ENCODE assay signal across 7 mouse cellular contexts in the genomic region with DNA sequence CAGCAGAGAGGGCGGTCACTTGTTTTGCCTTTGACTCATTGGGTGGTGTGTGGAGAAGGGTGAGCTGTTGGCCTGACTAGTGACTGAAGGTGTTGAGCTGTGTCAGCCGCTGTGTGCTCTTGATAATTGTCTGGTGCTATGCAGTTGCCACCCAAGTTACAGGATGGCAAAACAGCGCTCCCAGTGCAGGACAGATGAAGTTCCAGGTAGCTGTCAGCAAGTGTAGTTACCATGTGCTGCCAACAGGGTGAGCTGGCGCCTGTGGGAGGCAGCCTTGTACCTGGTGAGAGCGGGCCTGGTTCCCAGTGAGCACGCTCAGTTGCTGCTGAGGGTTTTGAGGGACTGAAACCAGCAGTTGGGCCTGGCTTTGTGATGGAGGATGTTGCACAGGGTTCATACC. TPM values are rescaled to one million over a fixed set of nuclear protein-coding genes. Genes with fewer than 3 reads are reported as not detected.
DNase-seq lines count a peak whose midpoint lies in the region; ATAC-seq and TF ChIP-seq lines count a peak whose summit lies in the region.

No protein-coding gene starts in this region.

- TF ChIP-seq EP300 in CH12.LX (IDR thresholded peaks at IDR 0.05; ENCODE audit: low read length) = no peak

- no peaks in the 10 kb centered on the region for H3K79me2 ChIP-seq in CH12.LX (replicated peaks; ENCODE audit: control insufficient read depth, extremely low read depth, insufficient read depth, poor library complexity, severe bottlenecking)

- H3K4me2 ChIP-seq in CH12.LX (ENCODE audit: insufficient read depth, low read depth, poor library complexity, severe bottlenecking) = no peak overlapping the region
- H3K4me2 ChIP-seq in forebrain, embryonic 16.5 days (ENCODE audit: low read length) = no peak overlapping the region

- H3K27ac ChIP-seq in CH12.LX (ENCODE audit: insufficient read depth, low read depth) = no peak overlapping the region
- no peak overlapping the region for H3K27ac ChIP-seq in cerebellum, adult 2 months (ENCODE audit: insufficient read depth, low read length)
- no peak overlapping the region for H3K27ac ChIP-seq in forebrain, embryonic 16.5 days (ENCODE audit: low read length)
- no peak overlapping the region for H3K27ac ChIP-seq in spleen, adult 2 months (ENCODE audit: insufficient read depth, low read length)

- peak; percentile 74 to 97 for TF ChIP-seq CTCF in CH12.LX (conservative IDR thresholded peaks at IDR 0.05 in 1 of 2, IDR thresholded peaks at IDR 0.05 in 1 of 2; ENCODE audit: low read depth in 2 of 2, low read length in 2 of 2)
- peak; percentile 94 for TF ChIP-seq CTCF in cerebellum, adult 2 months (IDR thresholded peaks at IDR 0.05; ENCODE audit: borderline replicate concordance, insufficient read depth, low read depth, low read length)
- peak; percentile 81; the same call in 1 of the 2 replicates for TF ChIP-seq CTCF in spleen, adult 2 months (IDR thresholded peaks at IDR 0.05; ENCODE audit: extremely low read depth, insufficient read depth, insufficient read length, insufficient replicate concordance)

- dilution Hi-C loops in CH12.LX (cut with MboI; ENCODE audit: extremely low pct_ligation_motif_present, extremely low pct_unique_long_range_greater_than_20kb, low sequenced_read_pairs) = no loop called here

- peaks cover 4% of the 10 kb centered on the region for H3K9me3 ChIP-seq in CH12.LX (replicated peaks; ENCODE audit: low read length)
- H3K9me3 ChIP-seq in forebrain, embryonic 16.5 days (ENCODE audit: control insufficient read depth, low read length) = no peaks in the 10 kb centered on the region

- peaks cover 0 to 18% of the 10 kb centered on the region in 2 experiments; a peak in 1 of 4 replicates for H3K4me1 ChIP-seq in CH12.LX (ENCODE audit: control insufficient read depth in 1 of 2, insufficient read depth in 2 of 2)
- peaks cover 26% of the 10 kb centered on the region for H3K4me1 ChIP-seq in cerebellum, adult 2 months (ENCODE audit: control insufficient read depth, insufficient read depth, low read length)
- no peaks in the 10 kb centered on the region for H3K4me1 ChIP-seq in forebrain, embryonic 16.5 days (replicated peaks; ENCODE audit: control insufficient read depth, insufficient read depth, low read length)
- no peaks in the 10 kb centered on the region for H3K4me1 ChIP-seq in spleen, adult 2 months (ENCODE audit: control insufficient read depth, insufficient read depth, insufficient read length)

- no peak overlapping the region for H3K9ac ChIP-seq in CH12.LX (ENCODE audit: insufficient read depth, low read depth)
- H3K9ac ChIP-seq in forebrain, embryonic 16.5 days (replicated peaks; ENCODE audit: low read depth, low read length) = no peak overlapping the region

- H3K4me3 ChIP-seq in CH12.LX (replicated peaks in 1 of 3; ENCODE audit: low read depth in 2 of 3, low read length in 2 of 3, poor library complexity in 1 of 3) = no peak overlapping the region
- H3K4me3 ChIP-seq in cerebellum, adult 2 months (replicated peaks; ENCODE audit: insufficient read depth, low read depth, low read length) = no peak overlapping the region
- no peak overlapping the region for H3K4me3 ChIP-seq in forebrain, embryonic 16.5 days (replicated peaks; ENCODE audit: low read length)
- H3K4me3 ChIP-seq in spleen, adult 2 months (ENCODE audit: extremely low read depth, insufficient read depth, insufficient read length) = no peak overlapping the region

- DNase-seq in A20 (ENCODE audit: low read depth, low spot score) = peak; percentile 82
- peak; percentile 81 for DNase-seq in CH12.LX (ENCODE audit: extremely low read depth)
- DNase-seq in cerebellum, adult 2 months = peak; percentile 68 to 71
- DNase-seq in kidney, adult 9 months = peak; percentile 69
- peak; percentile 66 for DNase-seq in lung, postnatal 10 days
- peak; percentile 52 to 62 for DNase-seq in spleen, adult 2 months (ENCODE audit: low read depth in 1 of 2, low spot score in 2 of 2)

- peak; percentile 72 for TF ChIP-seq RAD21 in CH12.LX (IDR thresholded peaks at IDR 0.05; ENCODE audit: low read depth, low read length)

- in situ Hi-C loops in CH12.LX (cut with MboI; ENCODE audit: low pct_ligation_motif_present, low pct_unique_long_range_greater_than_20kb, low sequenced_read_pairs) = no loop called here

- WGBS in cerebellum, adult 2 months = 41% methylated on average over 6 of the region's 6 CpGs
- 40% methylated on average over 6 of the region's 6 CpGs for WGBS in forebrain, embryonic 16.5 days
- 40% methylated on average over 6 of the region's 6 CpGs for WGBS in spleen, adult 2 months

- peaks cover 36 to 89% of the 10 kb centered on the region in 2 experiments for H3K36me3 ChIP-seq in CH12.LX (replicated peaks in 1 of 2; ENCODE audit: control insufficient read depth in 1 of 2, insufficient read depth in 1 of 2, low read length in 1 of 2)
- peaks cover 17% of the 10 kb centered on the region for H3K36me3 ChIP-seq in forebrain, embryonic 16.5 days (ENCODE audit: control insufficient read depth, insufficient read depth)
- H3K36me3 ChIP-seq in spleen, adult 2 months (ENCODE audit: control insufficient read depth, insufficient read depth, low read length) = peaks cover 27% of the 10 kb centered on the region

- ATAC-seq in forebrain, embryonic 16.5 days = peak; percentile 36; the same call in 1 of the 2 replicates

- H3K27me3 ChIP-seq in CH12.LX (replicated peaks) = no peaks in the 10 kb centered on the region
- H3K27me3 ChIP-seq in cerebellum, adult 2 months (ENCODE audit: control insufficient read depth, insufficient read depth, low read length) = no peaks in the 10 kb centered on the region
- H3K27me3 ChIP-seq in forebrain, embryonic 16.5 days (replicated peaks; ENCODE audit: control insufficient read depth, insufficient read depth, low read length) = no peaks in the 10 kb centered on the region
- H3K27me3 ChIP-seq in spleen, adult 2 months (ENCODE audit: control insufficient read depth, insufficient read depth, low read length) = no peaks in the 10 kb centered on the region

- TF ChIP-seq POLR2A in CH12.LX (IDR thresholded peaks at IDR 0.05; ENCODE audit: low read depth, low read length) = no peak
- TF ChIP-seq POLR2A in cerebellum, adult 2 months (IDR thresholded peaks at IDR 0.05; ENCODE audit: borderline replicate concordance, insufficient read depth, low read length) = no peak
- no peak for TF ChIP-seq POLR2A in spleen, adult 2 months (IDR thresholded peaks at IDR 0.05; ENCODE audit: low read depth, low read length)

TF ChIP-seq in CH12.LX, 34 proteins besides CTCF, POLR2A, EP300 and RAD21 (continues in another document):
- TF ChIP-seq ZC3H11A (IDR thresholded peaks at IDR 0.05; ENCODE audit: low read depth, low read length) = no peak
- no peak for TF ChIP-seq TBP (conservative IDR thresholded peaks at IDR 0.05; ENCODE audit: low read depth, low read length)
- no peak for TF ChIP-seq ETS1 (conservative IDR thresholded peaks at IDR 0.05; ENCODE audit: low read depth, low read length)
- TF ChIP-seq POLR2AphosphoS2 (IDR thresholded peaks at IDR 0.05; ENCODE audit: low read depth, low read length) = no peak
- TF ChIP-seq MAFK (IDR thresholded peaks at IDR 0.05; ENCODE audit: insufficient replicate concordance, low read length) = no peak
- TF ChIP-seq E2F4 (IDR thresholded peaks at IDR 0.05; ENCODE audit: insufficient replicate concordance, low read depth, low read length) = no peak
- TF ChIP-seq MAZ (IDR thresholded peaks at IDR 0.05; ENCODE audit: low read depth, low read length) = no peak
- TF ChIP-seq GABPA (IDR thresholded peaks at IDR 0.05; ENCODE audit: insufficient replicate concordance, low read depth, low read length) = no peak
- no peak for TF ChIP-seq USF2 (conservative IDR thresholded peaks at IDR 0.05; ENCODE audit: low read depth, low read length)
- no peak for TF ChIP-seq JUND (conservative IDR thresholded peaks at IDR 0.05; ENCODE audit: low read depth, low read length)
- TF ChIP-seq TCF12 (IDR thresholded peaks at IDR 0.05; ENCODE audit: low read depth, low read length) = no peak
- no peak for TF ChIP-seq MEF2A (IDR thresholded peaks at IDR 0.05; ENCODE audit: borderline replicate concordance, low read depth, low read length)
- TF ChIP-seq ZKSCAN1 (IDR thresholded peaks at IDR 0.05; ENCODE audit: borderline replicate concordance, low read depth, low read length) = no peak
- TF ChIP-seq SIN3A (IDR thresholded peaks at IDR 0.05; ENCODE audit: low read length) = no peak
- 0 out of 2 replicates have a peak, but pooled peaks have one; percentile 39 for TF ChIP-seq ELF1 (IDR thresholded peaks at IDR 0.05; ENCODE audit: low read depth, low read length)
- TF ChIP-seq JUN (IDR thresholded peaks at IDR 0.05; ENCODE audit: insufficient read depth, low read depth, low read length) = no peak
- no peak for TF ChIP-seq IRF4 (IDR thresholded peaks at IDR 0.05; ENCODE audit: low read depth, low read length)

RNA-seq across cellular contexts. Expression of gene Pttg1ip, which starts 9.3 kb away (rescaled TPM):
- total RNA-seq in CH12.LX (2012; rRNA removed) (20.7 and 21.7 TPM in 2 replicates), CH12.LX (2014; rRNA removed) (24.2 and 25.3 TPM in 2 replicates)
- 18.9 and 20.3 TPM in 2 replicates for polyA plus RNA-seq in CH12.LX (2012; ENCODE audit: insufficient read length, low read depth)
- polyA plus RNA-seq in cerebellum, adult 2 months (2012; rRNA removed) = 113 and 118 TPM in 2 replicates
- 73.3 and 80.5 TPM in 2 replicates for polyA plus RNA-seq in forebrain, embryonic 16.5 days (2015; fragmentation: Nextera tagmentation; extraction: Ambion mirVana)
- polyA plus RNA-seq in spleen, adult 2 months (2012; rRNA removed) = 63.4 and 65.3 TPM in 2 replicates

RNA-seq across cellular contexts. Expression of gene Sumo3, which starts 15.1 kb away (rescaled TPM):
- total RNA-seq in CH12.LX (2012; rRNA removed) (54.4 and 57.2 TPM in 2 replicates), CH12.LX (2014; rRNA removed) (81.2 TPM in 2 replicates)
- 87.9 and 130 TPM in 2 replicates for polyA plus RNA-seq in CH12.LX (2012; ENCODE audit: insufficient read length, low read depth)
- polyA plus RNA-seq in cerebellum, adult 2 months (2012; rRNA removed) = 301 and 310 TPM in 2 replicates
- 335 and 349 TPM in 2 replicates for polyA plus RNA-seq in forebrain, embryonic 16.5 days (2015; fragmentation: Nextera tagmentation; extraction: Ambion mirVana)
- 131 and 154 TPM in 2 replicates for polyA plus RNA-seq in spleen, adult 2 months (2012; rRNA removed)

RNA-seq across cellular contexts. Expression of gene Gm49325, which starts 15.2 kb away (rescaled TPM):
- total RNA-seq in CH12.LX (2012; rRNA removed) (0.55 TPM in 1 of 2 replicates, not detected in the other), CH12.LX (2014; rRNA removed) (1.1 TPM in 1 of 2 replicates, not detected in the other)
- 26.9 and 54.0 TPM in 2 replicates for polyA plus RNA-seq in CH12.LX (2012; ENCODE audit: insufficient read length, low read depth)
- 33.8 and 37.7 TPM in 2 replicates for polyA plus RNA-seq in cerebellum, adult 2 months (2012; rRNA removed)
- polyA plus RNA-seq in forebrain, embryonic 16.5 days (2015; fragmentation: Nextera tagmentation; extraction: Ambion mirVana) = 1.2 and 8.4 TPM in 2 replicates
- not detected in 2 replicates for polyA plus RNA-seq in spleen, adult 2 months (2012; rRNA removed)

RNA-seq across cellular contexts. Expression of gene Ube2g2, which starts 31.3 kb away (rescaled TPM):
- total RNA-seq in CH12.LX (2012; rRNA removed) (28.7 and 41.2 TPM in 2 replicates), CH12.LX (2014; rRNA removed) (32.6 and 40.8 TPM in 2 replicates)
- 59.4 and 72.2 TPM in 2 replicates for polyA plus RNA-seq in CH12.LX (2012; ENCODE audit: insufficient read length, low read depth)
- polyA plus RNA-seq in cerebellum, adult 2 months (2012; rRNA removed) = 37.5 and 39.5 TPM in 2 replicates
- polyA plus RNA-seq in forebrain, embryonic 16.5 days (2015; fragmentation: Nextera tagmentation; extraction: Ambion mirVana) = 107 and 114 TPM in 2 replicates
- 31.4 and 34.0 TPM in 2 replicates for polyA plus RNA-seq in spleen, adult 2 months (2012; rRNA removed)
